Mouse (Mus musculus) heart, embryonic 12.5 days (tissue): ENCODE measurements around the gene Egfl7. TPM values are rescaled to one million over a fixed set of nuclear protein-coding genes. Genes with fewer than 3 reads are reported as not detected.

Experiments used
- ATAC-seq: fragments of 200-750 bp; cut with Nextera tagmentation; 2 replicates; pipeline ENCODE4 v1.8.0; 2017; ENCODE audit warnings: moderate TSS enrichment, moderate library complexity; ENCODE audit not compliant: insufficient number of reproducible peaks, low FRiP score
- H3K27ac ChIP-seq: fragments of 300-500 bp; sonication (generic); 2 replicates; pipeline ENCODE4 v1.5.1; 2016; ENCODE audit warnings: mild to moderate bottlenecking, moderate library complexity; ENCODE audit not compliant: poor library complexity, severe bottlenecking
- H3K27me3 ChIP-seq: fragments of 300-500 bp; sonication (generic); replicated peaks from 2 replicates; pipeline ENCODE4 v1.6.1; 2016; ENCODE audit warnings: mild to moderate bottlenecking, moderate library complexity
- H3K36me3 ChIP-seq: fragments of 300-500 bp; sonication (generic); 2 replicates; pipeline ENCODE4 v1.6.1; 2016; ENCODE audit warnings: mild to moderate bottlenecking, moderate library complexity
- H3K4me1 ChIP-seq: fragments of 300-500 bp; sonication (generic); replicated peaks from 2 replicates; pipeline ENCODE4 v1.6.1; 2016; ENCODE audit warnings: mild to moderate bottlenecking
- H3K4me2 ChIP-seq: fragments of 300-500 bp; sonication (generic); 2 replicates; pipeline ENCODE4 v1.6.1; 2016; ENCODE audit warnings: mild to moderate bottlenecking, moderate library complexity
- H3K4me3 ChIP-seq: fragments of 300-500 bp; sonication (generic); 2 replicates; pipeline ENCODE4 v1.5.1; 2016; ENCODE audit warnings: mild to moderate bottlenecking
- H3K9ac ChIP-seq: fragments of 300-500 bp; sonication (generic); 2 replicates; pipeline ENCODE4 v1.6.1; 2016; ENCODE audit warnings: mild to moderate bottlenecking, moderate library complexity
- H3K9me3 ChIP-seq: fragments of 300-500 bp; sonication (generic); replicated peaks from 2 replicates; pipeline ENCODE4 v1.6.1; 2016; ENCODE audit warnings: mild to moderate bottlenecking, moderate library complexity
- WGBS: fragments of 180-500 bp; shearing (Covaris S2); methylation state at CpG from one replicate; pipeline ENCODE4 v1.1.7; 2016; 5-methylcytosine and 5-hydroxymethylcytosine counted together
- polyA plus RNA-seq: library from polyadenylated mRNA; unstranded; fragments of >200 nt; fragmentation: Nextera tagmentation; extraction: Ambion mirVana; gene quantifications from 2 replicates; pipeline ENCODE4 v1.2.1, GENCODE M21; 2016

Egfl7 gene
- polyA plus RNA-seq, 1 experiment from 2014 or later: 139 TPM

DNA sequence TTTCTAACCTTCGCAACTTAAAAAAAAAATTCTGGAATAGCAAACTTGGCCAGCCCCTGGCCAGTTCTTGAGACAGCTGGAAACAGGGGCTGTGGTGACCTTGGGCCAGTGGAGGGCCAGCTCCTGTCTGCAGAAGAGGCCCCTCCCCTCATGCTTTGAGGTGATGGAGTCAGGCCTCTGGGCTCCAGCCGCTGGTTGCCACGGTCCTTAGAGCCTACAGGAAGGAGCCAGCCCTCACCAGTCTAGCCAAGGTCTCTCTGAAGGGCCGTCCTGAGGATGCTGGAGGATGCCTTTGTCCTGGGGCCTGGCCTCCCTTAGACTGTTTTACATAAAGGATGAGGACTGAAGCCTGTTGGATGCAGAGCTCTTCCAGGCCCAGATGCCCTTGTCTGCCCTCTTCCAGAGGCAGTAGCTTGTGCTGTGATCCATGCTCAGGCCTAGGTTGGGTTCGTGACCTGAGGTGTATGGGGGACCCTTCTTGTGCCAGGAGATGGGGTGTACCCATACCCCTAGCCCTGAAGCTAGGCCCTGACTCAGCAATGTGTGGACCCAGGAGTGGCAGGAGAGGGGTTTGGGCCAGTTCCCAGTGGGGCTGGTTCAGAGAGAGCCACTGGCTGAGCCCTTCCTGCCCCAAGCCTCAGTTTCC lies 49.1 kb downstream of the Egfl7 start:
- peaks cover 6% of the 10 kb centered on the region for H3K4me1 ChIP-seq
- peak overlapping the region; percentile 94 for H3K4me2 ChIP-seq
- H3K9ac ChIP-seq: peak overlapping the region; percentile 85
- peak overlapping the region; percentile 63 for H3K4me3 ChIP-seq
- no peaks in the 10 kb centered on the region for H3K36me3 ChIP-seq
- 26% methylated on average over 5 of the region's 5 CpGs for WGBS
- H3K9me3 ChIP-seq: no peaks in the 10 kb centered on the region; the same call in 1 of the 2 replicates
- H3K27me3 ChIP-seq: 0 out of 2 replicates have a peak, but pooled peaks cover 5% of the 10 kb centered on the region
- peak; percentile 34; the same call in 1 of the 2 replicates for ATAC-seq
- no peak overlapping the region for H3K27ac ChIP-seq

DNA sequence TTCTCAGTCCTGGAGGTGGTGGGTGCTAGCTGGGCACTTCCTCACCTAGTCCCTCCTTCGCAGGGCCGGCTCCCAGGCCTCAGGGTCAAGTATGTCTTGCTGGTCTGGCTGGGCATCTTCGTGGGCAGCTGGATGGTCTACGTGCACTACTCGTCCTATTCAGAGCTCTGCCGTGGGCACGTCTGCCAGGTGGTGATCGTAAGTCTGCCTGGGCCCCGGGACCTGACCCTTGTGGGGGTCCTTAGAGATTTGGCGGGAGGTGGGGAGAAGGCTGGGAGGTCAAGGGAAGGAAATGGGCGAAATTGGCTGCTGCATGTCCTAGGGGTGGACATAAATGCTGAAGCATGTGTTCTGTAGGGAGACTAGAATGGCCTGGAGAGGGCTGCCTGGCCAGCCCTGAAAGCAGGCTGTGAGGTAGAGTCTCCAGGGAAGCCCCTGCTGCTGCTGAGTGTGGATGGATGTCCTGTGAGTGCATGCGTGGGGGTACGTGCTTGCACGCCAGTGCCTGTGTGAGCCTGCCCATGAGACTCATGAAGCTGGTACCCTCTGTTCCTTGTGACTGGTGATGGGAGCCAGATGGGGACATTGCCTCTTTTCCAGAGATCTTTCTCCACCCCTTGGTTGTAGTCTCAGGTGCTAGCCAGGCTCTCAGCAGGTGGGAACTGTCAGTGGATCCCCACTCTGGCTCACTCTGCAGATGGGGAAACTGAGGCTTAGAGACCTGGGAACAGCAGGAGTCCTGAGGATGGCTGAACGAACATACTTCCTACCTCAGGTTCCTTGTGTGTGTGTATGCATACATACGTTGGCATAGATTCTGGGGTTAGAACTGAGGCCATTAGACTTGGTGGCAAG lies 53.0 kb downstream of the Egfl7 start:
- 80% methylated on average over 16 of the region's 16 CpGs for WGBS
- Histone ChIP-seq H3K4me1 (peaks cover 19% of the 10 kb centered on the region), H3K36me3 (peaks cover 35% of the 10 kb centered on the region), H3K9ac (no peak overlapping the region), H3K27ac (no peak overlapping the region), H3K9me3 (no peaks in the 10 kb centered on the region), H3K4me2 (no peak overlapping the region), H3K27me3 (no peaks in the 10 kb centered on the region), H3K4me3 (no peak overlapping the region)
- ATAC-seq: no peak

DNA sequence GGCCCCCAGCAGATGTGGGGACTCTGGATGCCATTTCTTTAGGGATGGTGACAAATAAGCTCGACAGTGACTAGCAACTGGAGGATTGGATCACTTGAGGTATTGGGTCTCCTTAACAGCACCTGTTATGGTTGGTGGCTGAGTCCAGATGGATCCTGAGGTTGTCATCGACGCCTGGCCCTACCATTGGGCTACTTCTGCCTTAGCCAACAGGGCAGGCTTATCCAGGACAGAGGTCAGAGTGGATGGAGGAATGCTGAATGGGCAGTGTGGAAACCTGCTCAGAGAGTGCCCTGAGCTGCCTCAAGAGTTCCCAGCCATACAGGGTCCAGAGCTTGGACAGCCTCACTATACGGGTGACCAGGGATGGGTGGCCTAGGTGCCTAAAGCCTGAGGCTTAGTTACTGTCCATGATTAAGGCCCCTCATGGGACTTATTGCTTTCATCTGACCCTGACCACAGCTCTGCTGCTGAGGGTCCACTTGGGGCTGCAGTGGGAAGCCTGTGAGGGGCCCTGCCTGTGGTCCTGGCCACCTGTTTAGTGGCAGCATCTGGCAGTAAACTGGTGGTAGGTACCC lies 54.2 kb downstream of the Egfl7 start:
- Histone ChIP-seq H3K27ac (no peak overlapping the region), H3K4me2 (no peak overlapping the region), H3K36me3 (peaks cover 46% of the 10 kb centered on the region), H3K27me3 (no peaks in the 10 kb centered on the region), H3K9ac (no peak overlapping the region), H3K4me3 (no peak overlapping the region), H3K9me3 (no peaks in the 10 kb centered on the region), H3K4me1 (peaks cover 26% of the 10 kb centered on the region)
- 61% methylated on average over 4 of the region's 4 CpGs for WGBS
- ATAC-seq: no peak

DNA sequence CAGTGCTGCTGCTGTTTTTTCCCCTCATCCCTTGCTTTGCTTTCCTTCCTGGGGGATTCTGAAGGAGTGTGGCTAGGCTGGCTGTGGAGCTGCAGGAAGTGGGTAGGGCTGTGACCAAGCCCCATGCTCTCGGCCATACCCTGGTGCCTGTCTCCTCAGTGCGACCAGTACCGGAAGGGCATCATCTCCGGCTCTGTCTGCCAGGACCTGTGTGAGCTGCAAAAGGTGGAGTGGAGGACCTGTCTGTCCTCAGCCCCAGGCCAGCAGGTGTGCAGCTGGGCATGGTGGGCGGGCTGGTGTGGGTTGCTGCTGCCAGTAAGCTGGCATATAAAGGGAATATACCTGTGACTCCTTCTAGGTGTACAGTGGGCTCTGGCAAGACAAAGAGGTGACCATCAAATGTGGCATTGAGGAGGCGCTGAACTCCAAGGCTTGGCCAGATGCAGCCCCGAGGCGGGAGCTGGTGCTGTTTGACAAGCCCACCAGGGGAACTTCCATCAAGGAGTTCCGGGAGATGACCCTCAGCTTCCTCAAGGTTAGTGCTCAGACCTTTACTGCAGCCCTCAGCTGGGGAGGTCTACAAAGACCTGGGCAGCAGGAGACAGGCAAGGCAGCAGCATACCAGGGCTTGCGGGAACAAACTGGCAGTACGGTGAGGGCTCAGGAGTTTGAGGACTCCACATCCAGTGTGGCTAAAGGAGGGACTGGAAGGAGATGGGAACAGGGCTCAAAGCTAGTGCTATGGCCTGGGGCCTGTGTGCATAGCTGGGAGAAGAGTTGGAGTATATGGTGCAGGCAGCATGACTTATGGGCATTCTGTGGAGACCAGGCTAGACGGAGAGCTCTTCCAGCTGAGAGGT lies 55.0 kb downstream of the Egfl7 start:
- Histone ChIP-seq H3K27ac (no peak overlapping the region), H3K9me3 (no peaks in the 10 kb centered on the region), H3K4me1 (peaks cover 30% of the 10 kb centered on the region), H3K4me3 (no peak overlapping the region), H3K9ac (no peak overlapping the region), H3K27me3 (no peaks in the 10 kb centered on the region), H3K36me3 (peaks cover 46% of the 10 kb centered on the region), H3K4me2 (no peak overlapping the region)
- no peak for ATAC-seq
- WGBS: 59% methylated on average over 12 of the region's 12 CpGs

DNA sequence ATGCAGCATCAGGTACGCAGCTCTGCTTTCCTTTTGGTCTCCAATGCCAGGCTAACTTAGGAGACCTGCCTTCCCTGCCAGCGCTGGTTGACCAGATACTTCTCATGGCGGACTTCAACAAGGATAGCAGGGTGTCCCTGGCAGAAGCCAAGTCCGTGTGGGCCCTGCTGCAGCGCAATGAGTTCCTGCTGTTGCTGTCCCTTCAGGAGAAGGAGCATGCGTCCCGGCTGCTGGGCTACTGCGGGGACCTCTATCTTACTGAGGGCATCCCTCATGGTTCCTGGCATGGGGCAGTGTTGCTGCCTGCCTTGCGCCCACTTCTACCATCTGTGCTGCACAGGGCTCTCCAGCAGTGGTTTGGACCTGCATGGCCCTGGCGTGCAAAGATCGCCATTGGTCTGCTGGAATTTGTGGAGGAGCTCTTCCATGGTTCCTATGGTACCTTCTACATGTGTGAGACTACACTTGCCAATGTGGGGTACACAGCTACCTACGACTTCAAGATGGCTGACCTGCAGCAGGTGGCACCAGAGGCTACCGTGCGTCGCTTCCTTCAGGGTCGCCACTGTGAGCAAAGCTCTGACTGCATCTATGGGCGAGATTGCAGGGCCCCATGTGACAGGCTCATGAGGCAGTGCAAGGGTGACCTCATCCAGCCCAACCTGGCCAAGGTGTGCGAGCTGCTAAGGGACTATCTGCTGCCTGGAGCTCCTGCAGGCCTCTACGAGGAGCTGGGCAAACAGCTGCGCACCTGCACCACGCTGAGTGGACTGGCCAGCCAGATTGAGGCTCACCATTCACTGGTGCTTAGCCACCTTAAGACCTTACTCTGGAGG lies 55.9 kb downstream of the Egfl7 start:
- WGBS: 71% methylated on average over 21 of the region's 21 CpGs
- Histone ChIP-seq H3K4me2 (no peak overlapping the region), H3K4me3 (no peak overlapping the region), H3K9ac (no peak overlapping the region), H3K27me3 (no peaks in the 10 kb centered on the region), H3K27ac (no peak overlapping the region), H3K9me3 (no peaks in the 10 kb centered on the region), H3K4me1 (peaks cover 30% of the 10 kb centered on the region), H3K36me3 (peaks cover 46% of the 10 kb centered on the region)
- ATAC-seq: no peak

DNA sequence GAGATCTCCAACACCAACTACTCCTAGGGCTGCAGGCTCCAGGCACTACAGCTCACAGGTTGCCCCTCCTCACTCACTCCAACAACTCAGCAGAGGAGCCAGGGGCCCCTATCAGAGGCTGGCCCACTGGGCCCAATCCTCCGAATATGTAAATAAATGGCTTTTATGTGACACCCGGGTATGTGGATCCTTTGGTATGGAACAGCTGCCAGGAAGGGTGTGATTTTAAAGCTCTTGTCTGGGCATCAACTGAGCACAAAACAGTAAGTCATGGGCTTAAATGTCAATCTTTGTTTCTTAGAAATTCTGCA lies 56.5 kb downstream of the Egfl7 start:
- Histone ChIP-seq H3K27me3 (no peaks in the 10 kb centered on the region), H3K36me3 (peaks cover 46% of the 10 kb centered on the region), H3K4me3 (no peak overlapping the region), H3K27ac (no peak overlapping the region), H3K9ac (no peak overlapping the region), H3K9me3 (no peaks in the 10 kb centered on the region), H3K4me2 (no peak overlapping the region), H3K4me1 (peaks cover 30% of the 10 kb centered on the region)
- no peak for ATAC-seq
- WGBS: 70% methylated on average over 2 of the region's 2 CpGs

DNA sequence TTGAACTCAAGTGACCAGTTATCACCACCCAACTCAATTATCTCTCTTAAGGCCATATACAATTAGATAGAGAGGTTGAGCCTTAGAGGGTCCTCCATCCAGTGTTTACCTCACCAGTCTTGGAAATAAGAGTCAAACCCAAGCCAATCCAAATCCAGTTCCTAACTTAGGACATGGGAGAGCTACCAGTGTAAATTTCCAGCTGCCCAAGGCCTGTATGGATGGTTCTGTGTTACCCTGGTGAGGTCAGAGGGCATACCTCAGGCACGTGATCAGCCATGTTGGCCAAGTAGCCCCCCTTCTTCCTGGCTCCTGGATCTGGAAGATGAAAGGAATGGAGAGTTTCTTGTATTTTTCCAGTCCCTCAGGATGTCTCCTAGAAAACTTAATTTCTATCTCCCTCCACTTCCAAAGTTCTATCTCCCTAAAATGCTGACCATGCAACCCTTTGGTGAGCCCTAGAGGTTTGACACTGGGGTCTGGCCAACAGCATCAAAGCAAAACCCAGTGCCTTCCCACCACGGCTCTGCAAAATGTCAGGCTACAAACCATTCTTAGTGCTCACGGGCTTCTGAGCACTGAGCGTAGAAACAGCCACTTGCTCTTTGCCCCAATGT lies 57.6 kb downstream of the Egfl7 start:
- ATAC-seq: no peak
- Histone ChIP-seq H3K9me3 (no peaks in the 10 kb centered on the region), H3K9ac (peak overlapping the region; percentile 8; the same call in 1 of the 2 replicates), H3K4me3 (no peak overlapping the region), H3K36me3 (peaks cover 46% of the 10 kb centered on the region), H3K4me1 (peaks cover 30% of the 10 kb centered on the region), H3K4me2 (peak overlapping the region; percentile 77; the same call in 1 of the 2 replicates), H3K27ac (no peak overlapping the region), H3K27me3 (no peaks in the 10 kb centered on the region)
- 80% methylated on average over 4 of the region's 4 CpGs for WGBS

DNA sequence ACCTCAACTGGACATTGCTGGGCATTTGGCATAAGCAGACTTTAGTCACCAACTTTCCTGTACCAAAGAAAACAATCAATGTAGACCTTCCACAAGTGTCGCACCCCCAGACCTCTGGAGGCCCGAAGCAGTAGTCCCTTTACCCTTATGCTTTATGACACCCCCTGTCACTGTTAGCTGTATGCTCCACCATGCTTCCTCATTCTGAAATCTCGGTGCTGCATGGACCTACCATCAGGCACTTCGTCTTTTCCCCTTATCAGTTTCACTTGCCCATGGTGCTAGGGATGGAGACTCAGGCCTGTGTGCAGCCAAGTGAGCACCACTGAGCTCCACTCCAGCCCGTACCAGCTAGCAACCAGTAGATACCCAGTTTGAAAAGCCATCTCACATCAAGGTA lies 58.2 kb downstream of the Egfl7 start:
- H3K9me3 ChIP-seq: no peaks in the 10 kb centered on the region
- ATAC-seq: no peak
- 74% methylated on average over 5 of the region's 5 CpGs for WGBS
- peaks cover 46% of the 10 kb centered on the region for H3K36me3 ChIP-seq
- peak overlapping the region; percentile 77 for H3K4me2 ChIP-seq
- H3K9ac ChIP-seq: peak overlapping the region; percentile 0; the same call in 1 of the 2 replicates
- peaks cover 30% of the 10 kb centered on the region for H3K4me1 ChIP-seq
- no peak overlapping the region for H3K27ac ChIP-seq
- no peaks in the 10 kb centered on the region for H3K27me3 ChIP-seq
- H3K4me3 ChIP-seq: peak overlapping the region; percentile 99

DNA sequence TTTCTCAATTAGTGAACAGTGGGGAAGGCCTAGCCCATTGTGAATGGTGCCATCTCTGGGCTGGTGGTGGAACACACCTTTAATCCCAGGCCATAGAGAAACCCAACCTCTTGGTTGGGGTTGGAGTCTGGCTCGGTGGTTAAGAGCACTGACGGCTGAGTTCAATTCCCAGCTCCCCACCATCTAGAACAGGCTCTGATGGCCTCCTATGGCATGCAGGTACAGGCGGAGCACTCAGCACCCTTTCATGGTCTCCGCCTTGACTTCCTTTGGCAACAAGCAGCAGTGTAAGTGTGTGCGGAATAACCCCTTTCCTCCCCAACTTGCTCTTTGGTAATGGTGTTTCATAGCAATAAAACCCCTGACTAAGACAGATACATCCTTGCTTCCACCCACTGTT lies 58.8 kb downstream of the Egfl7 start:
- Histone ChIP-seq H3K9me3 (no peaks in the 10 kb centered on the region), H3K36me3 (peaks cover 46% of the 10 kb centered on the region), H3K27ac (no peak overlapping the region), H3K4me1 (peaks cover 30% of the 10 kb centered on the region), H3K9ac (peak overlapping the region; percentile 99), H3K4me2 (peak overlapping the region; percentile 77), H3K27me3 (no peaks in the 10 kb centered on the region), H3K4me3 (peak overlapping the region; percentile 99)
- 79% methylated on average over 5 of the region's 5 CpGs for WGBS
- no peak for ATAC-seq

DNA sequence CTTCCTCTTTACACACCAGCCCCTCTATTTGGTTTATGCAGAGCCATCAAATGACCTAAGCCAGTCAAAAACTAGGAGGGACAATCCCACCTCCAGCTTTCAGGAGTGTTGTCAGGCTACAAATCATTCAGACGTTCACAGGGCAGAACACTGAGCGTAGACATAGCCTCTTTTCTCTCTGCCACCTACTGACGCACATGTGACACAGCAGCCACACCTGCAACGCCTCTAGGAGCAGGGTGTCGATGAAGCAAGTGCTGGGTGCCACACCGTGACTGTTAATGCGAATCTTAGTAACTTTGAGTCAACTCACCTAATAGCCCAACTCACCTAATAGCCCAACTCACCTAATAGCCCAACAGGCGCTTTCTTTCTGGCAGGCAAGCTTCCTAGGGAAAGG lies 59.3 kb downstream of the Egfl7 start:
- Histone ChIP-seq H3K27ac (no peak overlapping the region), H3K9ac (peak overlapping the region; percentile 99), H3K9me3 (no peaks in the 10 kb centered on the region), H3K4me1 (peaks cover 30% of the 10 kb centered on the region), H3K4me2 (peak overlapping the region; percentile 77), H3K4me3 (peak overlapping the region; percentile 99), H3K36me3 (peaks cover 46% of the 10 kb centered on the region), H3K27me3 (no peaks in the 10 kb centered on the region)
- ATAC-seq: no peak
- WGBS: 8% methylated on average over 8 of the region's 8 CpGs
